Mouse (Mus musculus) cerebellum, adult 2 months (tissue): Measurements from ENCODE around the gene Tmem235.

ENCODE experiments used
- CTCF ChIP-seq: fragments of 200-500 bp; IDR thresholded peaks from 2 replicates; pipeline ENCODE4 v1.5.1; 2011; ENCODE audit warnings: low read depth, mild to moderate bottlenecking, control low read depth, low read length, moderate library complexity, borderline replicate concordance; ENCODE audit not compliant: insufficient read depth
- POLR2A ChIP-seq: fragments of 200-500 bp; IDR thresholded peaks from 2 replicates; pipeline ENCODE4 v1.6.1; 2011; ENCODE audit warnings: low read length, control low read depth, borderline replicate concordance; ENCODE audit not compliant: insufficient read depth

DNA sequence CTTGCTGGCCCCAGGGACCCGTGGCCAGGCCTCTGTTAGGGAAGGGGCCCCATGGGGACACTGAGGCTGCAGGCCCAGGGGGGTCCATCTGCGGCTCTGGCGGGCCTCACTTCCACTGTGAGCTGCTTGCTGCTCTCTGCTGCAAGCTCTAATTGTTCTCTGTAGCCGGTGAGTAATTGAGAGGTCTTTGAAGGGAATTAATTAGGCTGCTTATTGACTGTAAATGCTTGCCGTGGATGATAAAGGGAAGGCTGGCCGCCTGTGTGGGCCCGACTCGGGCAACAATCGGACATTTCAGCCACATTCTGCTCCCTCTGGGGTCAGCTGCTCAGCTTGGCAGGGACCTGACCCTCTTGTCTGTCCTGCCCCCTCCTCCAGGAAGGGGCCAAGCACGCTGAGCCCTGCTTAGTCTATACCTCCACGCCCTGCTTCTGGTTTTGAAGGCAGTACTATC, 29.4 kb downstream of the Tmem235 start:
- TF ChIP-seq CTCF: no peak
- no peak for TF ChIP-seq POLR2A
